Mouse (Mus musculus) C2C12 (cell line): Measurements from ENCODE around the gene Cldn6.

Experiments used
- CTCF ChIP-seq: IDR thresholded peaks from one replicate; pipeline ENCODE4 v1.5.1; 2011; ENCODE audit not compliant: control insufficient read depth, insufficient read depth, insufficient read length
- MYOD1 ChIP-seq: IDR thresholded peaks from one replicate; pipeline ENCODE4 v1.6.1; 2011; ENCODE audit warnings: low read depth; ENCODE audit not compliant: control insufficient read depth, insufficient read length

GRCm38 (mm10) chr17:23703301-23703700 is 24.3 kb downstream of the Cldn6 start:
- TF ChIP-seq CTCF (no peak), MYOD1 (no peak)
